Mouse (Mus musculus) B cell, adult 2 months (primary cell): ENCODE data around the gene Nudt17.
"Not testable (repeated sequence)": the region's sequence is repeated elsewhere in the genome, so short reads cannot be mapped to it uniquely, and the experiment has no call there.

ENCODE experiments used
- DNase-seq, 2 experiments: peaks; one replicate each; pipeline ENCODE4 v3.0.0; 2022

Nudt17 gene

GRCm38 (mm10) chr3:96707903-96708683, at the start of gene Nudt17:
Gene Nudt17, minus strand, starts transcription at chr3:96708562.
- DNase-seq = peak; percentile 80 to 86

- no peak for DNase-seq
Observed at GRCm38 (mm10) chr3:96757691-96758090, 49.3 kb upstream of the Nudt17 start.

- no peak for DNase-seq
Observed at GRCm38 (mm10) chr3:96755935-96756334, 47.6 kb upstream of the Nudt17 start.

GRCm38 (mm10) chr3:96746829-96747228, 38.5 kb upstream of the Nudt17 start:
- DNase-seq = no peak

GRCm38 (mm10) chr3:96744348-96744747, 36.0 kb upstream of the Nudt17 start:
- no peak for DNase-seq

- not testable (repeated sequence) for DNase-seq
Observed at GRCm38 (mm10) chr3:96740279-96740678, 31.9 kb upstream of the Nudt17 start.

GRCm38 (mm10) chr3:96737995-96738394, 29.6 kb upstream of the Nudt17 start:
- DNase-seq = no peak

- no peak for DNase-seq
Observed at GRCm38 (mm10) chr3:96737013-96737740, 28.8 kb upstream of the Nudt17 start.

GRCm38 (mm10) chr3:96735200-96735599, 26.8 kb upstream of the Nudt17 start:
- DNase-seq = no peak

GRCm38 (mm10) chr3:96733984-96734383, 25.6 kb upstream of the Nudt17 start:
- DNase-seq = no peak

GRCm38 (mm10) chr3:96730785-96731184, 22.4 kb upstream of the Nudt17 start:
- no peak for DNase-seq

GRCm38 (mm10) chr3:96729403-96729784, 21.0 kb upstream of the Nudt17 start:
- no peak for DNase-seq

- no peak for DNase-seq
Observed at GRCm38 (mm10) chr3:96728634-96729402, 20.5 kb upstream of the Nudt17 start.

- no peak for DNase-seq
Observed at GRCm38 (mm10) chr3:96727828-96728633, 19.7 kb upstream of the Nudt17 start.

- peak; percentile 94 for DNase-seq
Observed at GRCm38 (mm10) chr3:96727343-96727827, 19.0 kb upstream of the Nudt17 start, which contains the start of the genes Polr3c and Rnf115. Gene Polr3c, minus strand, starts transcription at chr3:96727628. Gene Rnf115, plus strand, starts transcription at chr3:96727664.

- DNase-seq = peak; percentile 30 to 31
Observed at GRCm38 (mm10) chr3:96719173-96719572, 10.8 kb upstream of the Nudt17 start.

- no peak for DNase-seq
Observed at GRCm38 (mm10) chr3:96715854-96716253, 7.5 kb upstream of the Nudt17 start.

- DNase-seq = no peak
Observed at GRCm38 (mm10) chr3:96714286-96714685, 5.9 kb upstream of the Nudt17 start.

GRCm38 (mm10) chr3:96708684-96709064, 312 bp upstream of the Nudt17 start:
- no peak for DNase-seq

- no peak for DNase-seq
Observed at GRCm38 (mm10) chr3:96706984-96707383, 1.4 kb downstream of the Nudt17 start.

GRCm38 (mm10) chr3:96706217-96706616, 2.1 kb downstream of the Nudt17 start:
- DNase-seq = no peak

GRCm38 (mm10) chr3:96704778-96705177, 3.6 kb downstream of the Nudt17 start:
- DNase-seq = peak; percentile 56 to 57
